Mouse (Mus musculus) T-helper 17 cell (primary cell): ENCODE measurements at regions not wholly inside any gene's neighbourhood (a gene's known extent, or its start where the extent isn't known, plus 50 kb on each side); places are given as distances from the start of the nearest gene placed in this dataset.
"Not testable (repeated sequence)": the region's sequence is repeated elsewhere in the genome, so short reads cannot be mapped to it uniquely, and the experiment has no call there.

Experiments used
- in situ Hi-C, 2 experiments: fragments of 300-600 bp; cut with MboI, MseI; formaldehyde crosslinking; loops; 1 replicate in 1 of 2; 2 replicates in 1 of 2; pipeline ENCODE4 v1.15.1; 2025; ENCODE audit warnings: high pct_unique_total_duplicates in 2 of 2

GRCm38 (mm10) chr12:25492483-25493190 is 395.7 kb upstream of the Id2 start:
- in situ Hi-C loops = no loop called here

- in situ Hi-C loops = no loop called here
These were observed 378.3 kb upstream of the Id2 start for GRCm38 (mm10) chr12:25475180-25475758.

- in situ Hi-C loops = no loop called here
These were observed 372.2 kb upstream of the Id2 start for GRCm38 (mm10) chr12:25469181-25469580.

GRCm38 (mm10) chr12:25467789-25468188 is 370.8 kb upstream of the Id2 start:
- in situ Hi-C loops = no loop called here

- in situ Hi-C loops = not testable (repeated sequence)
These were observed 365.8 kb upstream of the Id2 start for GRCm38 (mm10) chr12:25462690-25463089.

GRCm38 (mm10) chr12:25455281-25455989 is 358.5 kb upstream of the Id2 start:
- in situ Hi-C loops = no loop called here

- in situ Hi-C loops = no loop called here
These were observed 356.4 kb upstream of the Id2 start for GRCm38 (mm10) chr12:25453356-25453755.

- in situ Hi-C loops = no loop called here
These were observed 354.2 kb upstream of the Id2 start for GRCm38 (mm10) chr12:25451156-25451555.

GRCm38 (mm10) chr12:25444355-25444754 is 347.4 kb upstream of the Id2 start:
- in situ Hi-C loops = no loop called here

GRCm38 (mm10) chr12:25439029-25439551 is 342.1 kb upstream of the Id2 start:
- in situ Hi-C loops = loop anchor here (5.0 to 10.0 kb wide), 2 partner anchors 626 to 628 kb away; no protein-coding TSS in a partner anchor

- in situ Hi-C loops = loop anchor here (5.0 to 10.0 kb wide), 2 partner anchors 626 to 629 kb away; no protein-coding TSS in a partner anchor
These were observed 341.5 kb upstream of the Id2 start for GRCm38 (mm10) chr12:25438217-25439028.

GRCm38 (mm10) chr12:25437556-25437955 is 340.6 kb upstream of the Id2 start:
- in situ Hi-C loops = loop anchor here (5.0 to 10.0 kb wide), 2 partner anchors 627 to 630 kb away; no protein-coding TSS in a partner anchor

- in situ Hi-C loops = loop anchor here (5.0 to 10.0 kb wide), 2 partner anchors 628 to 631 kb away; no protein-coding TSS in a partner anchor
These were observed 339.4 kb upstream of the Id2 start for GRCm38 (mm10) chr12:25436220-25436911.

- in situ Hi-C loops = loop anchor here in 1 of 2 experiments (10.0 kb wide), 1 partner anchor 632 kb away; no protein-coding TSS in a partner anchor
These were observed 335.9 kb upstream of the Id2 start for GRCm38 (mm10) chr12:25432796-25433195.

GRCm38 (mm10) chr12:25430911-25431310 is 334.0 kb upstream of the Id2 start:
- in situ Hi-C loops = loop anchor here in 1 of 2 experiments (10.0 kb wide), 1 partner anchor 634 kb away; no protein-coding TSS in a partner anchor

GRCm38 (mm10) chr12:25427911-25428642 is 331.1 kb upstream of the Id2 start:
- in situ Hi-C loops = no loop called here

- in situ Hi-C loops = loop anchor here in 1 of 2 experiments (10.0 kb wide), 1 partner anchor 323 kb away; the partner anchor contains the start of gene Id2
These were observed 320.4 kb upstream of the Id2 start for GRCm38 (mm10) chr12:25417336-25417735.

- in situ Hi-C loops = loop anchor here in 1 of 2 experiments (10.0 kb wide), 1 partner anchor 322 kb away; the partner anchor contains the start of gene Id2
These were observed 319.6 kb upstream of the Id2 start for GRCm38 (mm10) chr12:25416571-25416970.

- in situ Hi-C loops = loop anchor here in 1 of 2 experiments (10.0 kb wide), 1 partner anchor 321 kb away; the partner anchor contains the start of gene Id2
These were observed 318.7 kb upstream of the Id2 start for GRCm38 (mm10) chr12:25415641-25416040.
